Mouse (Mus musculus): ENCODE measurements at regions not wholly inside any gene's neighbourhood (a gene's known extent, or its start where the extent isn't known, plus 50 kb on each side); places are given as distances from the start of the nearest gene placed in this dataset.

GRCm38 (mm10) chr14:76817189-76817772 is 219.3 kb upstream of the Ccdc122 start:
- H3K4me3 ChIP-seq (ENCODE audit: low read depth, low read length): no peak overlapping the region
- no peaks in the 10 kb centered on the region for H3K27me3 ChIP-seq (ENCODE audit: control insufficient read depth, insufficient read depth, low read depth, low read length)
- no peaks in the 10 kb centered on the region; the same call in 1 of the 2 replicates for H3K4me1 ChIP-seq (ENCODE audit: control insufficient read depth, low read depth, low read length)
- no peaks in the 10 kb centered on the region for H3K36me3 ChIP-seq (ENCODE audit: control insufficient read depth, insufficient read depth)
- no peaks in the 10 kb centered on the region for H3K9me3 ChIP-seq (replicated peaks; ENCODE audit: control insufficient read depth, low read length)
- no peak overlapping the region for H3K9ac ChIP-seq (ENCODE audit: low read depth, low read length)
- no peak overlapping the region for H3K4me2 ChIP-seq (ENCODE audit: low read depth, low read length)
- ATAC-seq (ENCODE audit: low read depth): peak; percentile 64
- 52% methylated on average over 5 of the region's 5 CpGs for WGBS (ENCODE audit: insufficient replicate concordance)
- H3K27ac ChIP-seq (ENCODE audit: low read length): peak overlapping the region; percentile 8; the same call in 1 of the 2 replicates

GRCm38 (mm10) chr14:76816666-76817065 is 219.9 kb upstream of the Ccdc122 start:
- Histone ChIP-seq H3K27me3 (ENCODE audit: control insufficient read depth, insufficient read depth, low read depth, low read length) (no peaks in the 10 kb centered on the region), H3K4me3 (ENCODE audit: low read depth, low read length) (no peak overlapping the region), H3K36me3 (ENCODE audit: control insufficient read depth, insufficient read depth) (no peaks in the 10 kb centered on the region), H3K9me3 (replicated peaks; ENCODE audit: control insufficient read depth, low read length) (no peaks in the 10 kb centered on the region), H3K27ac (ENCODE audit: low read length) (no peak overlapping the region), H3K9ac (ENCODE audit: low read depth, low read length) (no peak overlapping the region), H3K4me2 (ENCODE audit: low read depth, low read length) (no peak overlapping the region), H3K4me1 (ENCODE audit: control insufficient read depth, low read depth, low read length) (no peaks in the 10 kb centered on the region; the same call in 1 of the 2 replicates)
- 74% methylated on average over 2 of the region's 2 CpGs for WGBS (ENCODE audit: insufficient replicate concordance)
- ATAC-seq (ENCODE audit: low read depth): no peak

GRCm38 (mm10) chr14:76812155-76812875 is 224.3 kb upstream of the Ccdc122 start:
- no peak overlapping the region for H3K4me3 ChIP-seq (ENCODE audit: low read depth, low read length)
- H3K27ac ChIP-seq (ENCODE audit: low read length): no peak overlapping the region
- no peaks in the 10 kb centered on the region; the same call in 1 of the 2 replicates for H3K4me1 ChIP-seq (ENCODE audit: control insufficient read depth, low read depth, low read length)
- H3K9me3 ChIP-seq (replicated peaks; ENCODE audit: control insufficient read depth, low read length): no peaks in the 10 kb centered on the region
- no peaks in the 10 kb centered on the region for H3K36me3 ChIP-seq (ENCODE audit: control insufficient read depth, insufficient read depth)
- 57% methylated on average over 14 of the region's 14 CpGs for WGBS (ENCODE audit: insufficient replicate concordance)
- no peaks in the 10 kb centered on the region for H3K27me3 ChIP-seq (ENCODE audit: control insufficient read depth, insufficient read depth, low read depth, low read length)
- no peak overlapping the region for H3K9ac ChIP-seq (ENCODE audit: low read depth, low read length)
- ATAC-seq (ENCODE audit: low read depth): peak; percentile 41; the same call in 1 of the 2 replicates
- H3K4me2 ChIP-seq (ENCODE audit: low read depth, low read length): no peak overlapping the region

- Histone ChIP-seq H3K4me1 (ENCODE audit: control insufficient read depth, low read depth, low read length) (no peaks in the 10 kb centered on the region), H3K27me3 (ENCODE audit: control insufficient read depth, insufficient read depth, low read depth, low read length) (no peaks in the 10 kb centered on the region), H3K36me3 (ENCODE audit: control insufficient read depth, insufficient read depth) (no peaks in the 10 kb centered on the region), H3K4me2 (ENCODE audit: low read depth, low read length) (no peak overlapping the region), H3K4me3 (ENCODE audit: low read depth, low read length) (no peak overlapping the region), H3K9me3 (replicated peaks; ENCODE audit: control insufficient read depth, low read length) (no peaks in the 10 kb centered on the region), H3K9ac (ENCODE audit: low read depth, low read length) (no peak overlapping the region), H3K27ac (ENCODE audit: low read length) (no peak overlapping the region)
- WGBS (ENCODE audit: insufficient replicate concordance): 50% methylated on average over 21 of the region's 21 CpGs
- ATAC-seq (ENCODE audit: low read depth): no peak; the same call in 1 of the 2 replicates
These were observed 225.6 kb upstream of the Ccdc122 start for GRCm38 (mm10) chr14:76810697-76811589.

- H3K36me3 ChIP-seq (ENCODE audit: control insufficient read depth, insufficient read depth): no peaks in the 10 kb centered on the region
- no peak for ATAC-seq (ENCODE audit: low read depth)
- H3K27ac ChIP-seq (ENCODE audit: low read length): no peak overlapping the region
- H3K4me1 ChIP-seq (ENCODE audit: control insufficient read depth, low read depth, low read length): no peaks in the 10 kb centered on the region
- no peak overlapping the region for H3K4me2 ChIP-seq (ENCODE audit: low read depth, low read length)
- H3K9me3 ChIP-seq (replicated peaks; ENCODE audit: control insufficient read depth, low read length): no peaks in the 10 kb centered on the region
- 60% methylated on average over 3 of the region's 3 CpGs for WGBS (ENCODE audit: insufficient replicate concordance)
- no peaks in the 10 kb centered on the region for H3K27me3 ChIP-seq (ENCODE audit: control insufficient read depth, insufficient read depth, low read depth, low read length)
- no peak overlapping the region for H3K4me3 ChIP-seq (ENCODE audit: low read depth, low read length)
- H3K9ac ChIP-seq (ENCODE audit: low read depth, low read length): no peak overlapping the region
These were observed 226.5 kb upstream of the Ccdc122 start for GRCm38 (mm10) chr14:76810041-76810440.

- 76% methylated on average over 7 of the region's 7 CpGs for WGBS (ENCODE audit: insufficient replicate concordance)
- Histone ChIP-seq H3K9ac (ENCODE audit: low read depth, low read length) (no peak overlapping the region), H3K9me3 (replicated peaks; ENCODE audit: control insufficient read depth, low read length) (no peaks in the 10 kb centered on the region), H3K36me3 (ENCODE audit: control insufficient read depth, insufficient read depth) (no peaks in the 10 kb centered on the region), H3K4me3 (ENCODE audit: low read depth, low read length) (no peak overlapping the region), H3K27ac (ENCODE audit: low read length) (no peak overlapping the region), H3K4me2 (ENCODE audit: low read depth, low read length) (no peak overlapping the region), H3K4me1 (ENCODE audit: control insufficient read depth, low read depth, low read length) (no peaks in the 10 kb centered on the region; the same call in 1 of the 2 replicates), H3K27me3 (ENCODE audit: control insufficient read depth, insufficient read depth, low read depth, low read length) (no peaks in the 10 kb centered on the region)
- no peak for ATAC-seq (ENCODE audit: low read depth)
These were observed 227.2 kb upstream of the Ccdc122 start for GRCm38 (mm10) chr14:76809411-76809810.

- H3K27ac ChIP-seq (ENCODE audit: low read length): peak overlapping the region; percentile 80
- no peaks in the 10 kb centered on the region for H3K36me3 ChIP-seq (ENCODE audit: control insufficient read depth, insufficient read depth)
- WGBS (ENCODE audit: insufficient replicate concordance): 53% methylated on average over 13 of the region's 13 CpGs
- no peaks in the 10 kb centered on the region for H3K9me3 ChIP-seq (replicated peaks; ENCODE audit: control insufficient read depth, low read length)
- H3K4me2 ChIP-seq (ENCODE audit: low read depth, low read length): no peak overlapping the region
- H3K9ac ChIP-seq (ENCODE audit: low read depth, low read length): no peak overlapping the region
- no peaks in the 10 kb centered on the region; the same call in 1 of the 2 replicates for H3K4me1 ChIP-seq (ENCODE audit: control insufficient read depth, low read depth, low read length)
- H3K4me3 ChIP-seq (ENCODE audit: low read depth, low read length): no peak overlapping the region
- H3K27me3 ChIP-seq (ENCODE audit: control insufficient read depth, insufficient read depth, low read depth, low read length): no peaks in the 10 kb centered on the region
- ATAC-seq (ENCODE audit: low read depth): peak; percentile 77
These were observed 231.3 kb upstream of the Ccdc122 start for GRCm38 (mm10) chr14:76805151-76805785.

GRCm38 (mm10) chr14:76804447-76805150 is 232.0 kb upstream of the Ccdc122 start:
- no peak overlapping the region for H3K4me3 ChIP-seq (ENCODE audit: low read depth, low read length)
- H3K36me3 ChIP-seq (ENCODE audit: control insufficient read depth, insufficient read depth): no peaks in the 10 kb centered on the region
- H3K9ac ChIP-seq (ENCODE audit: low read depth, low read length): no peak overlapping the region
- no peak overlapping the region for H3K4me2 ChIP-seq (ENCODE audit: low read depth, low read length)
- H3K27me3 ChIP-seq (ENCODE audit: control insufficient read depth, insufficient read depth, low read depth, low read length): no peaks in the 10 kb centered on the region
- H3K4me1 ChIP-seq (ENCODE audit: control insufficient read depth, low read depth, low read length): no peaks in the 10 kb centered on the region; the same call in 1 of the 2 replicates
- H3K9me3 ChIP-seq (replicated peaks; ENCODE audit: control insufficient read depth, low read length): no peaks in the 10 kb centered on the region
- peak overlapping the region; percentile 80 for H3K27ac ChIP-seq (ENCODE audit: low read length)
- ATAC-seq (ENCODE audit: low read depth): no peak
- WGBS (ENCODE audit: insufficient replicate concordance): 31% methylated on average over 6 of the region's 6 CpGs

Data from liver, embryonic 16.5 days (tissue).